In genomic region chr12:113100448-113101076, GRCm38 (mm10) we compare ENCODE assay signal across 9 mouse cellular contexts. TPM values are rescaled to one million over a fixed set of nuclear protein-coding genes. Genes with fewer than 3 reads are reported as not detected.
DNase-seq lines count a peak whose midpoint lies in the region; ATAC-seq and TF ChIP-seq lines count a peak whose summit lies in the region.
"Had no signal": no experiment of that assay in that cellular context is flagged by ENCODE, and none has a peak within 500 bp of the region (broad histone marks: within the 10 kb centered on the region; RNA-seq: fewer than 3 reads in every experiment).

No protein-coding gene starts in this region.

- no peak overlapping the region for H3K4me2 ChIP-seq in embryonic facial prominence, embryonic 15.5 days (replicated peaks)
- 0 out of 2 replicates have a peak overlapping the region, but pooled peaks have one; percentile 3 for H3K4me2 ChIP-seq in hindbrain, postnatal 0 days (ENCODE audit: low read depth, low read length)
- 0 out of 2 replicates have a peak overlapping the region, but pooled peaks have one; percentile 2 for H3K4me2 ChIP-seq in neural tube, embryonic 14.5 days (ENCODE audit: low read depth, low read length)

- 0 out of 2 replicates have a peak overlapping the region, but pooled peaks have one; percentile 2 for H3K27ac ChIP-seq in embryonic facial prominence, embryonic 15.5 days (replicated peaks)
- H3K27ac ChIP-seq in hindbrain, postnatal 0 days, result peak overlapping the region; percentile 3; the same call in 1 of the 2 replicates
- no peak overlapping the region for H3K27ac ChIP-seq in neural tube, embryonic 14.5 days (ENCODE audit: low read depth, low read length)

- peak; percentile 51 for DNase-seq in left cerebral cortex, postnatal 4 days
- no peak for DNase-seq in left cerebral cortex, postnatal 14 days (ENCODE audit: low spot score in 2 of 2)
- DNase-seq in adipocyte (ENCODE audit: low spot score), result peak; percentile 35
- peak; percentile 53 for DNase-seq in hindbrain, postnatal 0 days (ENCODE audit: low spot score)
- no peak for DNase-seq in spleen, adult 18-20 months
- no peak for DNase-seq in spleen, postnatal 14 days (ENCODE audit: low spot score in 2 of 2)

- no peaks in the 10 kb centered on the region for H3K9me3 ChIP-seq in embryonic facial prominence, embryonic 15.5 days (replicated peaks)
- H3K9me3 ChIP-seq in hindbrain, postnatal 0 days (ENCODE audit: low read length), result no peaks in the 10 kb centered on the region
- no peaks in the 10 kb centered on the region for H3K9me3 ChIP-seq in neural tube, embryonic 14.5 days (ENCODE audit: control insufficient read depth, low read length)

- no peak for ATAC-seq in embryonic facial prominence, embryonic 15.5 days (ENCODE audit: insufficient number of reproducible peaks, low FRiP score, low TSS enrichment, low read depth)
- ATAC-seq in hindbrain, postnatal 0 days, result no peak
- no peak for ATAC-seq in neural tube, embryonic 14.5 days (ENCODE audit: low read depth)

- intact Hi-C loops in left cerebral cortex, postnatal 4 days (cut with DNase I), result no loop called here
- intact Hi-C loops in left cerebral cortex, postnatal 14 days (cut with DNase I), result loop anchor here (5.0 kb wide), 1 partner anchor 93 kb away; no protein-coding TSS in a partner anchor

- no peaks in the 10 kb centered on the region for H3K27me3 ChIP-seq in embryonic facial prominence, embryonic 15.5 days
- H3K27me3 ChIP-seq in hindbrain, postnatal 0 days (ENCODE audit: insufficient read depth, low read length), result no peaks in the 10 kb centered on the region
- no peaks in the 10 kb centered on the region for H3K27me3 ChIP-seq in neural tube, embryonic 14.5 days (ENCODE audit: control insufficient read depth, insufficient read depth, low read length)

- WGBS in embryonic facial prominence, embryonic 15.5 days, result 71% methylated on average over 5 of the region's 5 CpGs
- 66% methylated on average over 5 of the region's 5 CpGs for WGBS in hindbrain, postnatal 0 days
- WGBS in neural tube, embryonic 14.5 days, result 74% methylated on average over 5 of the region's 5 CpGs

- no peak overlapping the region for H3K4me3 ChIP-seq in embryonic facial prominence, embryonic 15.5 days (replicated peaks)
- no peak overlapping the region for H3K4me3 ChIP-seq in hindbrain, postnatal 0 days (ENCODE audit: low read length)
- H3K4me3 ChIP-seq in neural tube, embryonic 14.5 days (ENCODE audit: low read depth, low read length), result no peak overlapping the region; the same call in 1 of the 2 replicates

- no peak overlapping the region for H3K9ac ChIP-seq in embryonic facial prominence, embryonic 15.5 days
- no peak overlapping the region for H3K9ac ChIP-seq in hindbrain, postnatal 0 days (replicated peaks; ENCODE audit: low read length)
- H3K9ac ChIP-seq in neural tube, embryonic 14.5 days (replicated peaks; ENCODE audit: low read depth, low read length), result no peak overlapping the region

- peaks cover 45% of the 10 kb centered on the region for H3K4me1 ChIP-seq in embryonic facial prominence, embryonic 15.5 days
- peaks cover 30% of the 10 kb centered on the region for H3K4me1 ChIP-seq in hindbrain, postnatal 0 days (ENCODE audit: insufficient read depth, low read length)
- peaks cover 34% of the 10 kb centered on the region for H3K4me1 ChIP-seq in neural tube, embryonic 14.5 days (ENCODE audit: control insufficient read depth, insufficient read depth, low read length)

- TF ChIP-seq CTCF in hindbrain, postnatal 0 days (IDR thresholded peaks at IDR 0.05; ENCODE audit: low read depth), result no peak

- H3K36me3 ChIP-seq in embryonic facial prominence, embryonic 15.5 days, result peaks cover 5% of the 10 kb centered on the region; the same call in 1 of the 2 replicates
- H3K36me3 ChIP-seq in hindbrain, postnatal 0 days (ENCODE audit: insufficient read depth, low read length), result no peaks in the 10 kb centered on the region
- no peaks in the 10 kb centered on the region for H3K36me3 ChIP-seq in neural tube, embryonic 14.5 days (ENCODE audit: control insufficient read depth, insufficient read depth, low read length)

RNA-seq across cellular contexts. Expression of gene Mta1, which starts 2.5 kb away (rescaled TPM):
- total RNA-seq in left cerebral cortex, postnatal 4 days (2021), result 100 to 1,000 TPM; 103 to 105 TPM
- total RNA-seq in left cerebral cortex, postnatal 14 days (2021), result 10 to 100 TPM; 92.7 to 95.9 TPM
- 14.7 and 15.6 TPM in 2 replicates for polyA plus RNA-seq in embryonic facial prominence, embryonic 15.5 days (2015; fragmentation: Nextera tagmentation; extraction: Ambion mirVana)
- total RNA-seq in hindbrain, postnatal 0 days (2014; rRNA removed), result 57.6 and 65.0 TPM in 2 replicates
- polyA plus RNA-seq in hindbrain, postnatal 0 days (2015; fragmentation: Nextera tagmentation; extraction: Ambion mirVana), result 13.1 and 13.5 TPM in 2 replicates
- 19.2 and 19.6 TPM in 2 replicates for polyA plus RNA-seq in neural tube, embryonic 14.5 days (2014; fragmentation: Nextera tagmentation; extraction: Ambion mirVana)

RNA-seq across cellular contexts. Expression of gene Tex22, which starts 26.3 kb away (rescaled TPM):
- total RNA-seq in left cerebral cortex, postnatal 4 days (2021), result under 1 TPM; 0.40 to 0.74 TPM
- under 1 TPM in 1 of 2 experiments, not detected in 1; 0.31 TPM for total RNA-seq in left cerebral cortex, postnatal 14 days (2021)
- polyA plus RNA-seq in embryonic facial prominence, embryonic 15.5 days (2015; fragmentation: Nextera tagmentation; extraction: Ambion mirVana), result 0.20 TPM in 1 of 2 replicates, not detected in the other
- total RNA-seq in hindbrain, postnatal 0 days (2014; rRNA removed), result 0.73 and 1.8 TPM in 2 replicates
- not detected in 2 replicates for polyA plus RNA-seq in hindbrain, postnatal 0 days (2015; fragmentation: Nextera tagmentation; extraction: Ambion mirVana)
- polyA plus RNA-seq in neural tube, embryonic 14.5 days (2014; fragmentation: Nextera tagmentation; extraction: Ambion mirVana), result 0.21 and 0.36 TPM in 2 replicates
- polyA plus RNA-seq: intestine, embryonic 14.5 days had no signal

RNA-seq across cellular contexts. Expression of gene Crip2, which starts 39.5 kb away (rescaled TPM):
- 100 to 1,000 TPM; 306 to 334 TPM for total RNA-seq in left cerebral cortex, postnatal 4 days (2021)
- total RNA-seq in left cerebral cortex, postnatal 14 days (2021), result 100 to 1,000 TPM; 199 to 200 TPM
- polyA plus RNA-seq in embryonic facial prominence, embryonic 15.5 days (2015; fragmentation: Nextera tagmentation; extraction: Ambion mirVana), result 150 and 162 TPM in 2 replicates
- 138 and 152 TPM in 2 replicates for total RNA-seq in hindbrain, postnatal 0 days (2014; rRNA removed)
- polyA plus RNA-seq in hindbrain, postnatal 0 days (2015; fragmentation: Nextera tagmentation; extraction: Ambion mirVana), result 239 and 251 TPM in 2 replicates
- 239 and 300 TPM in 2 replicates for polyA plus RNA-seq in neural tube, embryonic 14.5 days (2014; fragmentation: Nextera tagmentation; extraction: Ambion mirVana)

RNA-seq across cellular contexts. Expression of gene Crip1, which starts 45.6 kb away (rescaled TPM):
- 10 to 100 TPM; 14.9 to 16.3 TPM for total RNA-seq in left cerebral cortex, postnatal 4 days (2021)
- 10 to 100 TPM; 12.7 to 13.0 TPM for total RNA-seq in left cerebral cortex, postnatal 14 days (2021)
- polyA plus RNA-seq in embryonic facial prominence, embryonic 15.5 days (2015; fragmentation: Nextera tagmentation; extraction: Ambion mirVana), result 436 and 462 TPM in 2 replicates
- 4.6 and 15.4 TPM in 2 replicates for total RNA-seq in hindbrain, postnatal 0 days (2014; rRNA removed)
- polyA plus RNA-seq in hindbrain, postnatal 0 days (2015; fragmentation: Nextera tagmentation; extraction: Ambion mirVana), result 33.0 and 35.8 TPM in 2 replicates
- polyA plus RNA-seq in neural tube, embryonic 14.5 days (2014; fragmentation: Nextera tagmentation; extraction: Ambion mirVana), result 11.7 and 46.0 TPM in 2 replicates

RNA-seq across cellular contexts. Expression of gene Tedc1, which starts 55.7 kb away (rescaled TPM):
- 1 to 10 TPM; 5.6 to 5.7 TPM for total RNA-seq in left cerebral cortex, postnatal 4 days (2021)
- total RNA-seq in left cerebral cortex, postnatal 14 days (2021), result 1 to 10 TPM; 1.7 to 1.8 TPM
- 29.6 and 36.8 TPM in 2 replicates for polyA plus RNA-seq in embryonic facial prominence, embryonic 15.5 days (2015; fragmentation: Nextera tagmentation; extraction: Ambion mirVana)
- total RNA-seq in hindbrain, postnatal 0 days (2014; rRNA removed), result 13.8 and 16.6 TPM in 2 replicates
- 14.7 and 15.8 TPM in 2 replicates for polyA plus RNA-seq in hindbrain, postnatal 0 days (2015; fragmentation: Nextera tagmentation; extraction: Ambion mirVana)
- polyA plus RNA-seq in neural tube, embryonic 14.5 days (2014; fragmentation: Nextera tagmentation; extraction: Ambion mirVana), result 12.7 and 17.5 TPM in 2 replicates

Comparison
In these comparisons a context has a peak if more than half of its experiments do, and no peak if none do; other contexts are left out.
1. DNase-seq: peak in left cerebral cortex, postnatal 4 days (single experiment), adipocyte (single experiment) and hindbrain, postnatal 0 days (single experiment); none in left cerebral cortex, postnatal 14 days (0 of 2), spleen, adult 18-20 months (0 of 2) and spleen, postnatal 14 days (0 of 2).